Mouse (Mus musculus) stomach, embryonic 15.5 days (tissue): ENCODE results near the gene Gm37240. TPM values are rescaled to one million over a fixed set of nuclear protein-coding genes. Genes with fewer than 3 reads are reported as not detected.

Experiments
- ATAC-seq: fragments of 200-750 bp; cut with Nextera tagmentation; 2 replicates; pipeline ENCODE4 v1.8.0; 2017; ENCODE audit warnings: low read depth, moderate number of reproducible peaks, moderate TSS enrichment; ENCODE audit not compliant: insufficient read depth, low FRiP score
- H3K27ac ChIP-seq: fragments of 300-500 bp; sonication (generic); 2 replicates; pipeline ENCODE4 v1.5.1; 2015; ENCODE audit warnings: mild to moderate bottlenecking, inconsistent platforms
- H3K27me3 ChIP-seq: fragments of 300-500 bp; sonication (generic); replicated peaks from 2 replicates; pipeline ENCODE4 v1.6.1; 2015; ENCODE audit warnings: inconsistent platforms
- H3K36me3 ChIP-seq: fragments of 300-500 bp; sonication (generic); 2 replicates; pipeline ENCODE4 v1.6.1; 2015; ENCODE audit warnings: inconsistent platforms
- H3K4me1 ChIP-seq: fragments of 300-500 bp; sonication (generic); 2 replicates; pipeline ENCODE4 v1.6.1; 2015; ENCODE audit warnings: inconsistent platforms
- H3K4me2 ChIP-seq: fragments of 300-500 bp; sonication (generic); 2 replicates; pipeline ENCODE4 v1.6.1; 2015; ENCODE audit warnings: mild to moderate bottlenecking, inconsistent platforms
- H3K4me3 ChIP-seq: fragments of 300-500 bp; sonication (generic); replicated peaks from 2 replicates; pipeline ENCODE4 v1.5.1; 2015; ENCODE audit warnings: inconsistent platforms
- H3K9ac ChIP-seq: fragments of 300-500 bp; sonication (generic); 2 replicates; pipeline ENCODE4 v1.6.1; 2015; ENCODE audit warnings: inconsistent platforms
- H3K9me3 ChIP-seq: fragments of 300-500 bp; sonication (generic); 2 replicates; pipeline ENCODE4 v1.6.1; 2016; ENCODE audit warnings: inconsistent platforms
- WGBS: fragments of 180-500 bp; shearing (Covaris S2); methylation state at CpG from one replicate; pipeline ENCODE4 v1.1.7; 2015; 5-methylcytosine and 5-hydroxymethylcytosine counted together
- polyA plus RNA-seq: library from polyadenylated mRNA; unstranded; fragments of >200 nt; fragmentation: Nextera tagmentation; extraction: Ambion mirVana; gene quantifications from 2 replicates; pipeline ENCODE4 v1.2.1, GENCODE M21; 2015

The Gm37240 gene
- polyA plus RNA-seq, 1 experiment from 2014 or later, result 8.6 TPM

DNA sequence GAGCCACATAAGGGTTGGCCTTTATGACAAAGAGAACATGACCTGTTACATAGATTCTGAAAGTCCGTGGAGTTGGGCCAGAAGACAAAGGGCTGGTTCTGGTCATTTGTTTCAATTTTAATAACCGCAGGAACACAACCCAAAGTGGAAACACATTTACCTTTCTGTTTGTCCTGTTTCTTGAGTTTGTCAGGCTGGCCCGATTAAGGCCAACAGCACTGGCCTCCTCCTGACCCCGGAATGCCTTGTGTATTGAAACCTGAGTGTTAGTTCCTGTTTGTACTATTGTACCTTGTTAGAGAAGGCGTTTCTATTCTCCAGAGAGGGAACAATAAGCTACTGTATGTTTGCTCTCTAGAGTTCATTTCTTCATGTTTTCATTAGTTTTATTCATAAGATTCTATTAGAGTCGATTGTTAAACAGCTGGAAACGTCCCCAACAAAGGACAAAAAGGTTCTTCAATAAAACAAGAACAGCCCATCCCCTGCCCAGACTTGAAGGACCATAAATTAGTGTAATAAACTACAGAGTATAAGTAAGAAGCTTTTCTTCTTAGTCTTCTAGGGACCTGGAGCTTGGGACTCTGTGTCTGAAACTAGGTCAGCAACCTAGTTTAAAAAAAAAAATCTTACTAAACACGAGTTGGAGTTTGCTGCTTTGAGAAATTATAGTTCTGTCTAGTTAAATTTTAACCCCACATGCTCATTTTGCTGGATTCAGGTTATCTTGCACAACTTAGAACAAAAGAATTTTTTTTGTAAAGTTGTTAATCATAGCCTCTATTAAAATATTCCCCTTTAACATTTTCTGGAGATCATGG is 1112.9 kb downstream of the Gm37240 start:
- Histone ChIP-seq H3K4me3 (no peak overlapping the region), H3K27me3 (no peaks in the 10 kb centered on the region), H3K9me3 (no peaks in the 10 kb centered on the region), H3K4me2 (no peak overlapping the region), H3K27ac (no peak overlapping the region), H3K4me1 (peaks cover 3% of the 10 kb centered on the region; the same call in 1 of the 2 replicates), H3K36me3 (no peaks in the 10 kb centered on the region), H3K9ac (no peak overlapping the region)
- 35% methylated on average over 8 of the region's 8 CpGs for WGBS
- ATAC-seq, result no peak

DNA sequence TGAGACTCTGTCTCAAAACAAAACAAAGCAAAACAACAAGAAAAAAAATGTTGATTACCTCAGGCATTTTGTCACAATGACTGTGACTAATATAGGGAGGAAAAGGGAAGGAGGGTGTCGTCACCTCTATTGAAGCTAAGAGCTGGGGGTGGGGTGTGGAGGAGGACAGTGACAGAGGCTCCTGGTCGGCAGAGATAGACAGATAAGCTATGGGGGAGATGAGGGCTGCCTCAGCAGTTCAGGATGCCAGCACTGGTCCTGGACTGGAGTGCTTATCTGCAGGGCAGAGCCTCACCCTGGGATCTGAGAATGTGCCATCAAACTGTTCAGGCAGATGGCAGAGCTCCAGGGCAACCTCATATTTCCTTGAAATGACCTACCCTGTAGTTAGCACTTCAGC is 1115.3 kb downstream of the Gm37240 start:
- no peak overlapping the region for H3K4me2 ChIP-seq
- H3K36me3 ChIP-seq, result no peaks in the 10 kb centered on the region
- no peaks in the 10 kb centered on the region for H3K27me3 ChIP-seq
- ATAC-seq, result peak; percentile 91; the same call in 1 of the 2 replicates
- no peak overlapping the region for H3K4me3 ChIP-seq
- peaks cover 3% of the 10 kb centered on the region; the same call in 1 of the 2 replicates for H3K4me1 ChIP-seq
- no peaks in the 10 kb centered on the region for H3K9me3 ChIP-seq
- 59% methylated on average over 2 of the region's 2 CpGs for WGBS
- H3K27ac ChIP-seq, result no peak overlapping the region
- H3K9ac ChIP-seq, result no peak overlapping the region

DNA sequence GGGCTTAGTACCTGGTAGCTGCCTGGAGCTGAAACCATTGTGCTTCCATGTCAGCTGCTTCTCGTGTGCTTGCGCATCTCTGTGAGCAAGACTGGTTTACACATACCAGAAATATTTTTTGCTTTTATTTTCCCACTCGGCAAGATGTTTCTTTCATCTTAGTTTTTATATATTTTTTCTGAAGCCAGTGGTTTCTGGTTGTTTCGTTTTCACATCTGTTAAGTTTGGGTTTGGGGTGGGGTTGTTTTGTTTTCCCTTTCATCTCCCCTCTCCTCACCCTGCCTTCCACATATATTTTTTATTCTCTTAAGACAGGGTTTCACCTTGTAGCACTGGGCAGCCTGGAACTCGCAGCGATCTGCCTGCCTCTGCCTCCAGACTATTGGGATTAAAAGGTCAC is 1116.8 kb downstream of the Gm37240 start:
- H3K27me3 ChIP-seq, result no peaks in the 10 kb centered on the region
- H3K4me3 ChIP-seq, result no peak overlapping the region
- WGBS, result 83% methylated on average over 6 of the region's 6 CpGs
- no peak overlapping the region for H3K27ac ChIP-seq
- no peaks in the 10 kb centered on the region for H3K9me3 ChIP-seq
- no peak overlapping the region for H3K4me2 ChIP-seq
- ATAC-seq, result no peak
- no peaks in the 10 kb centered on the region for H3K36me3 ChIP-seq
- H3K9ac ChIP-seq, result no peak overlapping the region
- no peaks in the 10 kb centered on the region for H3K4me1 ChIP-seq

DNA sequence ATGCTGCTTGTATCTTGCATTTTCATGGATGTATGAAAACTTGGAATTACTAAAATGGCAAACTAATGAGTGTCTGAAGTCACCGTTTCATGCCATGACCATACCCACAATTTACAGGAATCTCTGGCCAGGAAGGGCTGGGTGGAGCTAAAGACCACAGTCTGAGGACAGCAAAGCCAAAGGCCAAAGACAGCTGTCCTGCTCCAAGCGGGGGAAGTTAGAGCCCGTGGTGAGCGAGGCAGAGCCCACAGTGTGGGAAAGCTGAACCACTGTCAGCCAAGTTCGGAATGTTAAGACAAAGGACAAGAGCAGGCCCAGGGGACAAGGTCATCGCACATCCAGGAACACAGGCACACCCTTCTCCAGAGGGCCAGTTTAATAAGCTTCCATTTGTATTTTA is 1117.9 kb downstream of the Gm37240 start:
- Histone ChIP-seq H3K27ac (no peak overlapping the region), H3K4me3 (no peak overlapping the region), H3K4me1 (no peaks in the 10 kb centered on the region), H3K9me3 (no peaks in the 10 kb centered on the region), H3K4me2 (no peak overlapping the region), H3K9ac (no peak overlapping the region), H3K36me3 (no peaks in the 10 kb centered on the region), H3K27me3 (no peaks in the 10 kb centered on the region)
- 74% methylated on average over 6 of the region's 6 CpGs for WGBS
- ATAC-seq, result no peak

DNA sequence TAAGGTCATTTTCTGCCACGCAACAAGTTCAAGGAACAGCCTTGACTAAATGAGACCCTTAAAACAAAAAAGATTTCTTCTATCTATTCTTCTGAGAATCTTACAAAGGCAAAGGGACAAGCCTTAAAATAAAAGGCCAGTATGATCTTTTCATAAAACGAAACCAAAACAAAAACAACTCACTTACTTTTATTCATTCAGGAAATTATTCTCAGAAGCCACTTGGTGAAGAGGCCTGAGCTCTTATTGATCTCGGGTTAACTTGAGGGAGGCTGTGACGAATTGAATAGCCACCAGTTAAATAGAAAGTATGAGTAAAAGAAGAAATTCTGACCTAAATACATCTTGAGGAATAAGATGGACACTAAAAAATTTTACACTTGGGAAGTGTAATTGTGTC is 1118.4 kb downstream of the Gm37240 start:
- H3K36me3 ChIP-seq, result no peaks in the 10 kb centered on the region
- H3K9ac ChIP-seq, result no peak overlapping the region
- H3K4me3 ChIP-seq, result no peak overlapping the region
- H3K4me2 ChIP-seq, result no peak overlapping the region
- H3K9me3 ChIP-seq, result no peaks in the 10 kb centered on the region
- no peaks in the 10 kb centered on the region for H3K27me3 ChIP-seq
- no peaks in the 10 kb centered on the region for H3K4me1 ChIP-seq
- WGBS, result 87% methylated on average over 4 of the region's 4 CpGs
- ATAC-seq, result no peak
- no peak overlapping the region for H3K27ac ChIP-seq

DNA sequence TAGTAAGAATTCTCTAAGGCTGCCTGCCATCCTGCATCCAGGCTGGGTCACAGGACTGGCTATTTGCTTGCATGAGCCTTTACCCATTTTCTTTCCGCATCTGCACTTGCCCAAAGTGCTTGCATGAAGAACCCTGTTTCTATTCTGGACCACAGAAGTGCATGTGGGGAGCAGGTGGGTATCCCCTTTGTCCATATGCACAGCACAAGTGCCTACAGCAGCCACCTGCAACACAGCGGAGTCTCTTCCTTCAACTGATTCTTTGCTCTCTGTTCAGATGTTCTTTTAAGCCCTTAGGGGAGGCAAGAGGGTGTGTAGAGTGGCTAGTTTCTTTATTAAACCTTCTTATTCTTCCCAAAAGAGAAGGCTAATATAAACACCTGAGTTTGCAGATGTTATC is 1133.5 kb downstream of the Gm37240 start:
- Histone ChIP-seq H3K4me1 (no peaks in the 10 kb centered on the region), H3K27ac (no peak overlapping the region), H3K4me3 (no peak overlapping the region), H3K4me2 (no peak overlapping the region), H3K9ac (no peak overlapping the region), H3K9me3 (no peaks in the 10 kb centered on the region), H3K36me3 (no peaks in the 10 kb centered on the region), H3K27me3 (no peaks in the 10 kb centered on the region)
- ATAC-seq, result no peak
- WGBS, result 89% methylated on average over 2 of the region's 2 CpGs

DNA sequence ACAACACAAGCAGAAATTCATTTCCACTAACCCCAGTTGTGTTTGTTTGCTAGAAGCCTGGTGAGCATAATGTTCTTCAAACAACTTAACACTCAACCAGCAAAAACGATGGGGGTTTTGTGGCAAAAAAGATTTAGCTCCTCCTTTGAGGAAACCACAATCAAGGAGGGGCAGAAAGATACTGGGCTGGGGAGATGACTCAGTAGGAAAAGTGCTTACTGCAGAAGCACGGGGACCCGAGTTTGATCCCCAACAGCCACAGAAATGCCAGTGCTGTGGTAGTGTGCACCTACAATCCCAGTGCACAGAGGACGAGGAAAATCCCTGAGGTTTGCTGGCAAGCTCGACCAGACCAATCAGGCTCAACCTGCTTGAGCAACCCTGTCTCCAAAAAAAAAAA is 1138.1 kb downstream of the Gm37240 start:
- Histone ChIP-seq H3K27ac (no peak overlapping the region), H3K36me3 (no peaks in the 10 kb centered on the region), H3K27me3 (no peaks in the 10 kb centered on the region), H3K4me1 (peaks cover 7% of the 10 kb centered on the region; the same call in 1 of the 2 replicates), H3K4me3 (no peak overlapping the region), H3K9me3 (no peaks in the 10 kb centered on the region), H3K4me2 (no peak overlapping the region), H3K9ac (no peak overlapping the region)
- no peak for ATAC-seq
- 57% methylated on average over 5 of the region's 5 CpGs for WGBS

DNA sequence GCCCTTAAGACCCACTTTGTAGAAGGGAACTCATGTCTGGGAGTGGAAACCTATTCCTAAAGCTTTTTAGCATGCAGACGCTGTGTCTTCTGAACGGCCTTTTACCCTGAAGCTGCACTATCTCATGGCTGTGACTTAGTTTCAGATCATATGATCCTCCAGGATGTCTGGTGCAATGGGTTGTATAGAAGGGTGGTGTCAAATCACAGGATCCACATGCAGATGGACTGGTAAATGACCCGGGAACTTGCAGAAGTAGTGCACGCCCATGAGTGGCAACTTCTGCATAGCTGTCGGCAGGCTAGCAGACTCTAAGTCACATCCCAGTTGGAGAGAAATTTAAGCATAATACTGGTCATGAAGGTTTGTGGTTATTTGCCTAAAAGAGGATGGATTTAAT is 1139.2 kb downstream of the Gm37240 start:
- Histone ChIP-seq H3K4me1 (peaks cover 7% of the 10 kb centered on the region; the same call in 1 of the 2 replicates), H3K4me2 (no peak overlapping the region), H3K27ac (no peak overlapping the region), H3K9ac (no peak overlapping the region), H3K9me3 (no peaks in the 10 kb centered on the region), H3K4me3 (no peak overlapping the region), H3K27me3 (no peaks in the 10 kb centered on the region), H3K36me3 (no peaks in the 10 kb centered on the region)
- no peak for ATAC-seq
- 81% methylated on average over 5 of the region's 5 CpGs for WGBS

DNA sequence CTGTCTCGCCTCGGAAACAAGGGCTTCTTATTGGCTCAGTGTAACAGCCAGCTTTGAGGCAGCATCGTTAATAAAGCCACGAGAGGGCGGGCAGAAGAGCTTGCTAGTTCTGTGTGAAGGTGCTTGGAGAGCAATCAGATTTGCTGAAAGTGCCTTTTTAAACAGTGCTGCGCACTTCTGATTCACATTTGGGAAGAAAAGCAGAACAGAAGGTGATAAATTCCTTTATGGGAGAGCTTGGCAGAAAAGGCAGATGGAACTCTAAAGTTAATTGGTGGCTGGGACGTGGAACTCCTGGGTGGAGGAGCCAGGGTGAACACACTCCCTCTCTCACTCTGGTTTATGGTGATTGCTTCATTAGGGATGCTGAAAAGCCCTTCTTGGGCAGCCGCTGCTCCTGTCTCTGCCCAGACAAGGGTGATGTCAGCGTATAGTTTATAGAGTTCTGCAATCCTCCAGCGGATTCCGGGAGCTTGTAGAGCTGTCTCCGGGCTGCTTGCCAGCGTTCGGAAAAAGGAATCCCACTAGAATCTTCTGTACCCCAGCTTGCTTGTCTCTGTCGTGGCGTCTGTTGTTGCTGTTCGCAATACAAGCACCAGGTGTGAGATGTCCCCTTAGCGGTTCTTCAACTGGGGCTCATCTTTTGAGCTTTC is 1141.7 kb downstream of the Gm37240 start:
- Histone ChIP-seq H3K4me1 (peaks cover 7% of the 10 kb centered on the region; the same call in 1 of the 2 replicates), H3K4me3 (no peak overlapping the region), H3K9ac (no peak overlapping the region), H3K27ac (peak overlapping the region; percentile 86), H3K36me3 (no peaks in the 10 kb centered on the region), H3K9me3 (no peaks in the 10 kb centered on the region), H3K27me3 (no peaks in the 10 kb centered on the region), H3K4me2 (peak overlapping the region; percentile 40)
- ATAC-seq, result peak; percentile 85
- WGBS, result 27% methylated on average over 18 of the region's 18 CpGs

DNA sequence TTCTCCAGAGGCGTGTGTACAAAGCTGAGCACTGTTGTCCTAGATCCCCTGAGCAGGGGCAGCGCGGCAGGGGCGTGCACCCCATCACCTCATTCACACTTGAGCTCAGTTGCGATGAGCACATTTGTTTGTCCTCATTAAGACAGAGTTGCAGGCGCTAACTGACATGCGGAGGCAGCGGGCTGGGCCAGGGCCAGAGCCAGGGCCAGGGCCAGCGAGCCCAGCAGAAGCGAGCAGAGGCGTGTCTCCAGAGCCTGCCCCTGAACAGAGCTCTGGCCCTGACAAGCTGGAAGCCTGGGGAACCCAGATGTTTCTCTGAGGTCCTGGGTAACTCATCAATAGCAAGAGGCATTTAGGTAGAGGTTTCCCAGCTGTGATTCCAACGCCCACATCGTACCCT is 1142.6 kb downstream of the Gm37240 start:
- Histone ChIP-seq H3K4me2 (no peak overlapping the region; the same call in 1 of the 2 replicates), H3K9me3 (no peaks in the 10 kb centered on the region), H3K4me1 (peaks cover 7% of the 10 kb centered on the region; the same call in 1 of the 2 replicates), H3K9ac (no peak overlapping the region), H3K4me3 (no peak overlapping the region), H3K27me3 (no peaks in the 10 kb centered on the region), H3K36me3 (no peaks in the 10 kb centered on the region), H3K27ac (peak overlapping the region; percentile 86)
- 39% methylated on average over 13 of the region's 13 CpGs for WGBS
- ATAC-seq, result no peak

DNA sequence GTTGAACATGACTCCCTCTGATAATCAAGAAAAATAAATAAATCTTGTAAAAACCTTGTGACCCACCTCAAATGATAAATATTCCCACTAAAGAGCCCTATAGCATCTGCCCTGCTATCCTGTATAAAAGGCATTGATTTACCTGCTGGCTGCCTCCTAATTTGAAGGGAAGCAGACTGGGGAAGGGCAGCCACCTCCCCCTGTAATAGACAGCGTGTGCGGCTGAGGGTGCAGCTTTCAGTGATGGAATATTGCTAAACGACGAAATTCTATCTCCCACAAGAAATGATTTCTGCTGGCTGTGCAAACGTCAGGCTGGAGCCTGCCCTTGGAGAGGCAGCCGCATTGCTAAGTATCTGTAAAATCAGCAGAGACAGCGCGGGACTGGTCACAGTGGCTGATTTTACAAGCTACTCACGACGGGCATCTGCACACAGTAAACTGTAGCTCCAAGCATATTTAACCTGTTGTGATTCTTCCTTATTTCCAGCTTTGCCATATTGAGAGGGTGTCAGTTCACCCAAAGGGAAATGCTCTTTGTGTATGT is 1147.2 kb downstream of the Gm37240 start:
- 34% methylated on average over 10 of the region's 10 CpGs for WGBS
- H3K4me2 ChIP-seq, result no peak overlapping the region

DNA sequence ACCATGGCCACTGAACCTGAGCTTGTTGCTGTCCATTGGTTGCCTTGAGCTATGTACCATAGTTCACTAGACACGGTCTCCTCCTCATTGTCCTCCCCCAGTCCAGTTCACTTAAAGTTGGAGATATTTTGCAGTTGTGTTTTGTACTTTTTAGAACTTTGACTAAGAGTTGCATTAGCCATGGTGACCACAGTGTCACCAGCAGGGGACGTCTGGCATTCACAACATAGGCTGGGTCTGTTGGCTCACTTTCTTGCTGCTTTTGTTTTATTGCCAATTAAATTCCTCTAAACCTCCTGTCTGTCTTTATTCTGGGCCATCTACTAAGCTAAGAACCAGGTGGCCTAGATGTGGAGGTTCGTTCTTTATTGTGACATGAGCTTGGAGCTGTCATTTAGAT is 1150.2 kb downstream of the Gm37240 start:
- Histone ChIP-seq H3K36me3 (no peaks in the 10 kb centered on the region), H3K9me3 (no peaks in the 10 kb centered on the region), H3K9ac (no peak overlapping the region), H3K27ac (no peak overlapping the region), H3K4me2 (no peak overlapping the region), H3K27me3 (no peaks in the 10 kb centered on the region), H3K4me1 (peaks cover 8% of the 10 kb centered on the region), H3K4me3 (no peak overlapping the region)
- ATAC-seq, result no peak
- WGBS, result 79% methylated on average over 3 of the region's 3 CpGs

More for the DNA sequence above, 1147.2 kb downstream of the Gm37240 start:
- Histone ChIP-seq H3K4me3 (no peak overlapping the region), H3K36me3 (no peaks in the 10 kb centered on the region), H3K9ac (no peak overlapping the region), H3K27ac (no peak overlapping the region), H3K4me1 (peaks cover 6% of the 10 kb centered on the region; the same call in 1 of the 2 replicates), H3K27me3 (no peaks in the 10 kb centered on the region), H3K9me3 (no peaks in the 10 kb centered on the region)
- no peak for ATAC-seq
